Mouse (Mus musculus) embryo, embryonic 10.5 days (tissue): ENCODE data around the gene Hip1.

Experiments used
- DNase-seq: peaks from one replicate; pipeline ENCODE4 v3.0.0-alpha.2; 2015; ENCODE audit warnings: low spot score

Hip1 gene

DNA sequence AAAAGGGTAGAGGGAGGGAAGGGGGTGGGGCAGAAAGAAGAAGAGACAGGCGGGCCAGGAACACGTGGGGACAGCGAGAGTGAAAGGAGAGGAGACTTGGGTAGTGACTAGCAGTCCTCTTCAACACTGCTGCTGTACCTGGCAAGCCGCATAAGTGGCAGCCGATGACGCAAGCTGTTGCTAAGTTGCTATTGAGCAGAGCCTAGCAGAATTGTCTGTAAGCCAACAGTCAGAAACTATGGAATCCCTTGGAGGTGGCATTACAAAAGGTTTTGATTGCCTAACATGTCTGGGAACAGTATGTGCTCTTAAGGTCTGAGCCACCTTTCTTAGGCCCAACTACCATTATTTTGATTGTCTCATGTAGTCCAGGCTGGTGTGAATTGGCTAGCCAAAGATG lies 176.6 kb downstream of the Hip1 start:
- no peak for DNase-seq

DNA sequence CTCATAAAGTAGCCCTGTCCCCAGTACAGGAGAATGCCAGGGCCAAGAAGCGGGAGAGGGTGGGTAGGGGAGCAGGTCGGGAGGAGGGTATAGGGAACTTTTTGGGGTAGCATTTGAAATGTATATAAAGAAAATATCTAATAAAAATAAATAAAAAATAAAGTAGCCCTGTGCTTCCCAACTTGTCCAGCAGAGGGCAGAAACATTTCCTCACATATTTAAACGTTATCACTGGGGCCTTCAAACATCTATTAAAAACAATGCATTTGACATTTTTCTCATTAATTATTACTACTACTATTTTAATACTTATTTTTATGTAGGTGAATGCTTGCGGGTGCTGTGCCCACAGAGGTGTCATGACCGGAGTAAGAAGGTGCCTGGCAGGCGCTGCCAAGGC lies 177.1 kb downstream of the Hip1 start:
- DNase-seq, result peak; percentile 21

- peak; percentile 81 for DNase-seq
Observed at GRCm38 (mm10) chr5:135363540-135363939, 181.4 kb downstream of the Hip1 start.

DNA sequence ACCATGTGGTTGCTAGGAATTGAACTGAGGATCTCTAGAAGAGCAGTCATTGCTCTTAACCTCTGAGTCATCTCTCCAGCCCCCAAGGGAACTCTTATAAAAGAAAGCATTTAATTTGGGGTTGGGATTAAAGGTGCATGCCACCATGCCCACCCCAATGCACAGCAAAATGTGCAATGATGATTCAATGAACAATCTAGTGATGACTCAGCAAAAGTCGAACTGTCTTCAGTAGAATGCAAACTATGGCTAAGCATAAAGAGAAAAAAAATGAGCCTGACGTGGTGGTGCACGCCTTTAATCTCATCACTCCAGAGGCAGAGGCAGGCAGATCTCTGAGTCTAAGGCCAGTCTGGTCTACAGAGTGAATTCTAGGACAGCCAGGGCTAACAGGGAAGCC lies 182.3 kb downstream of the Hip1 start:
- no peak for DNase-seq

DNA sequence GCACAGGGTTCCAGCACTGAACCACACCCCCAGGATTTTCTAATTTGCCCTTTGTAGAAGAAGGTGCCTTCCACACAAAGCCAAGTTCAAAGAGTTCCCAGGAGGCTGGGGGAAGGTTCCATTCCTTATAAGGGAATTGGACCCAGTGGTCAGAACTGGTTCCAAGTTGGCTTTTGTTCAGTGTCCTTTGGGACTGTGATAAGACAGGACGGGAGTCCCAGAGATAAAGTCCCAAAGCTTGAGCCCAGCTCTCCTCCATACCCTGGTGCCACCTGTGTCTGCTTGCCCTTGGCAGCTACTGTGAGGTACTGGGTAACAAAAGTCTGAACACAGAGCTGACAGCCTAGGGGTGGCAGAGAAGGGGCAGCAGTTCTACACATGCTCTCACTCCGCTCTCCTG lies 185.1 kb downstream of the Hip1 start:
- DNase-seq, result no peak

DNA sequence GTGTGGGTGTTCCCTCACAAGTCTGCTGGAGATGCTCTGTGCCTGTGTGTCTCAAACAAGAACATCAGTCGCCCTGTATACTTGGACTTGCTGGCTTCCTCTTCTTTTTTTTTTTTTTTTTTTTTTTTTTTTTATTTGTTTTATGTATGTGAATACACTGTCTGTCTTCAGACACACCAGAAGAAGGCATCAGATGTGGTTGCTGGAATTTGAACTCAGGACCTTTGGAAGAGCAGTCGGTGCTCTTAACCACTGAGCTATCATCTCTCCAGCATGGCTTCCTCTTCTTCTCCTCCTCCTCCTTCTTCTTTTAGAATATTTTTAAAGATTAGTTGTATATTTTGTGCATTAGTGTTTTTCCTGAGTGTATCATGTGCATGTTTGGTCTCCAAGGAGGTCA lies 187.4 kb downstream of the Hip1 start:
- DNase-seq, result no peak
